Mouse (Mus musculus) embryonic facial prominence, embryonic 11.5 days (tissue): Measurements from ENCODE around the gene Acsl4. TPM values are rescaled to one million over a fixed set of nuclear protein-coding genes. Genes with fewer than 3 reads are reported as not detected.

Experiments
- ATAC-seq: fragments of 200-750 bp; cut with Nextera tagmentation; replicated peaks from 2 replicates; pipeline ENCODE4 v1.8.0; 2017; ENCODE audit warnings: low read depth; ENCODE audit not compliant: insufficient number of reproducible peaks, low FRiP score, low TSS enrichment
- DNase-seq: peaks from one replicate; pipeline ENCODE4 v3.0.0-alpha.2; 2015; ENCODE audit warnings: low spot score
- H3K27ac ChIP-seq: fragments of 300-500 bp; sonication (generic); replicated peaks from 2 replicates; pipeline ENCODE4 v1.5.1; 2014; ENCODE audit warnings: mild to moderate bottlenecking, low read depth, low read length, control low read depth
- H3K27me3 ChIP-seq: fragments of 300-500 bp; sonication (generic); 2 replicates; pipeline ENCODE4 v1.6.1; 2014; ENCODE audit warnings: mild to moderate bottlenecking, low read length, moderate library complexity, mixed read lengths; ENCODE audit not compliant: control insufficient read depth, insufficient read depth
- H3K36me3 ChIP-seq: fragments of 300-500 bp; sonication (generic); replicated peaks from 2 replicates; pipeline ENCODE4 v1.6.1; 2014; ENCODE audit warnings: low read depth, mild to moderate bottlenecking, low read length, moderate library complexity, mixed read lengths; ENCODE audit not compliant: control insufficient read depth, insufficient read depth
- H3K4me1 ChIP-seq: fragments of 300-500 bp; sonication (generic); 2 replicates; pipeline ENCODE4 v1.6.1; 2014; ENCODE audit warnings: low read length, mixed read lengths; ENCODE audit not compliant: control insufficient read depth, insufficient read depth
- H3K4me2 ChIP-seq: fragments of 300-500 bp; sonication (generic); 2 replicates; pipeline ENCODE4 v1.6.1; 2014; ENCODE audit warnings: low read depth, mild to moderate bottlenecking, control low read depth, low read length, moderate library complexity
- H3K4me3 ChIP-seq: fragments of 300-500 bp; sonication (generic); 2 replicates; pipeline ENCODE4 v1.5.1; 2014; ENCODE audit warnings: low read depth, low read length, control low read depth
- H3K9ac ChIP-seq: fragments of 300-500 bp; sonication (generic); replicated peaks from 2 replicates; pipeline ENCODE4 v1.6.1; 2014; ENCODE audit warnings: mild to moderate bottlenecking, control low read depth, low read length
- H3K9me3 ChIP-seq: fragments of 300-500 bp; sonication (generic); replicated peaks from 2 replicates; pipeline ENCODE4 v1.6.1; 2016; ENCODE audit warnings: mild to moderate bottlenecking, low read length, inconsistent platforms, mixed read lengths; ENCODE audit not compliant: control insufficient read depth
- WGBS: fragments of 180-500 bp; shearing (Covaris S2); extraction: QIAGEN DNeasy Blood & Tissue Kit; methylation state at CpG from one replicate; pipeline ENCODE4 v1.1.7; 2014; 5-methylcytosine and 5-hydroxymethylcytosine counted together
- polyA plus RNA-seq: library from polyadenylated mRNA; unstranded; fragments of >200 nt; fragmentation: Nextera tagmentation; extraction: Ambion mirVana; gene quantifications from 2 replicates; pipeline ENCODE4 v1.2.1, GENCODE M21; 2014

The Acsl4 gene
- polyA plus RNA-seq, 1 experiment from 2014 or later = 16.9 TPM

- H3K27ac ChIP-seq = no peak overlapping the region
- H3K4me2 ChIP-seq = no peak overlapping the region
- WGBS = 89% methylated on average over 6 of the region's 6 CpGs
- no peaks in the 10 kb centered on the region for H3K9me3 ChIP-seq
- no peaks in the 10 kb centered on the region for H3K4me1 ChIP-seq
- no peaks in the 10 kb centered on the region for H3K36me3 ChIP-seq
- H3K9ac ChIP-seq = no peak overlapping the region
- no peak for ATAC-seq
- H3K27me3 ChIP-seq = no peaks in the 10 kb centered on the region
- no peak overlapping the region for H3K4me3 ChIP-seq
- no peak for DNase-seq
Observed at GRCm38 (mm10) chrX:142378048-142378447, 12.3 kb downstream of the Acsl4 start.

DNA sequence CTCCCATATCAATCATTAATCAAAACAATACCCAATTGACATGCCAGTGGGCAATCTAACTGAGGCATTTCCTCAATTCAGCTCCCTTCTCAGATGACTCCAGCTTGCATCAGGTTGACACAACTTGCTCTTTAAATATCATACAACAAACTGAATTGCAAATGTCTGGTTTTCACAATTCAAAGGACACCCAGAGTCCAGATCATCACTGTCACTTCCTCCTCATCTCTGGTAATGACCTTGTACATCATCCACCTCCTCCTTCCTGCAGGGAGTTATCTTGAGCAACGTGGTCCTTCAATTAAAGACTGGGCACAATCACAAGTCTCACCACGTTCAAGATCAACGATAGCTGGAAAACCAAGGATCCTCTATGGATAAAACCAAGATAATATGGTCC, 13.0 kb downstream of the Acsl4 start:
- Histone ChIP-seq H3K27ac (no peak overlapping the region), H3K9me3 (no peaks in the 10 kb centered on the region), H3K4me3 (no peak overlapping the region), H3K9ac (no peak overlapping the region), H3K4me1 (no peaks in the 10 kb centered on the region), H3K36me3 (no peaks in the 10 kb centered on the region), H3K27me3 (no peaks in the 10 kb centered on the region), H3K4me2 (no peak overlapping the region)
- ATAC-seq (no peak), DNase-seq (no peak)
- WGBS = 86% methylated on average over 3 of the region's 3 CpGs

DNA sequence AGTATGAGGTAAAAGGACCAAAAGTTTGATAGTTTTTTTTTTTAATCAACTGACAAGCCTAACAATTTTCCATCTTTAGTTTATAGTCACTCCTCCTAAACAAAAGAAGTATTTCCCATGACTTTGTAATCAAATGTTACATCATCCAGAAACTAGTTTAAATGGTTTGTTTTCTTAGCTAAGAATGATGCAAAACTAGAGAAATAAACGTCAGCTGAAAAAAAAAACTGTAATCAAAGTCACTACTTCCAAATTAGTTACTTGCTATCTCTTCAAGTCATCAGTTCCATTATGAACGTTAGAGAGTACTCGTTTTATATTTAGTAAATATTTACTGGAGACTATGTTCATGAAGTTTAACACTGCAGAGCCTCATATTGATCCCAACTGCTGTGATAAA, 13.6 kb downstream of the Acsl4 start:
- H3K4me2 ChIP-seq = no peak overlapping the region
- H3K27me3 ChIP-seq = no peaks in the 10 kb centered on the region
- ATAC-seq = no peak
- no peaks in the 10 kb centered on the region for H3K36me3 ChIP-seq
- H3K9ac ChIP-seq = no peak overlapping the region
- no peaks in the 10 kb centered on the region for H3K9me3 ChIP-seq
- 75% methylated on average over 3 of the region's 3 CpGs for WGBS
- no peak for DNase-seq
- no peak overlapping the region for H3K27ac ChIP-seq
- H3K4me1 ChIP-seq = no peaks in the 10 kb centered on the region
- H3K4me3 ChIP-seq = no peak overlapping the region

DNA sequence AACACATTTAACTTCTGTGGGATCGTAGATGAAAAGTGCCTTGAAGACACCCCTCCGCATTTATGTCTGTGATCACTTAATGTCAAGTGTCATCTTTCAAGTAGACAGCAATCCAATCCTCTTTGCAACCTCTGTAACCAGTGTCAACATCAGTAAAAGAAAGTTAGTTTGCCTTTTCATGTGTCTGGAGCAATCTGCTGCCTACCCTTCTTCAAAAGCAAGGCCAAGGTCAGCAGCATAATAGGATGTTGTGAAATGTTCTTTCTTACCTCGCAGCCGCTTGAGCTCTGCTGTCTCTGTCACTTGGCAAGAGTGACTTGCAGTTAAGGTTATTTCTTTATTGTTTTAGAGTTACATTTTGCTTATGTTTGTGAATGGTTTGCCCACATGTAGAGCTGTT, 14.8 kb downstream of the Acsl4 start:
- no peak overlapping the region for H3K4me3 ChIP-seq
- 77% methylated on average over 4 of the region's 4 CpGs for WGBS
- no peak for ATAC-seq
- no peak for DNase-seq
- no peaks in the 10 kb centered on the region for H3K9me3 ChIP-seq
- no peaks in the 10 kb centered on the region for H3K36me3 ChIP-seq
- no peak overlapping the region for H3K27ac ChIP-seq
- no peak overlapping the region for H3K9ac ChIP-seq
- no peaks in the 10 kb centered on the region for H3K4me1 ChIP-seq
- no peak overlapping the region for H3K4me2 ChIP-seq
- H3K27me3 ChIP-seq = no peaks in the 10 kb centered on the region

GRCm38 (mm10) chrX:142372393-142372792, 17.9 kb downstream of the Acsl4 start:
- Histone ChIP-seq H3K4me1 (no peaks in the 10 kb centered on the region), H3K9ac (no peak overlapping the region), H3K9me3 (no peaks in the 10 kb centered on the region), H3K36me3 (no peaks in the 10 kb centered on the region), H3K27me3 (no peaks in the 10 kb centered on the region), H3K27ac (no peak overlapping the region), H3K4me2 (no peak overlapping the region), H3K4me3 (no peak overlapping the region)
- 20% methylated on average over 3 of the region's 3 CpGs for WGBS
- no peak for ATAC-seq
- peak; percentile 70 for DNase-seq

GRCm38 (mm10) chrX:142369935-142370334, 20.4 kb downstream of the Acsl4 start:
- no peak for ATAC-seq
- Histone ChIP-seq H3K9ac (no peak overlapping the region), H3K27me3 (no peaks in the 10 kb centered on the region), H3K4me2 (no peak overlapping the region), H3K4me3 (no peak overlapping the region), H3K4me1 (no peaks in the 10 kb centered on the region), H3K9me3 (no peaks in the 10 kb centered on the region), H3K27ac (no peak overlapping the region), H3K36me3 (no peaks in the 10 kb centered on the region)
- no peak for DNase-seq
- WGBS = 48% methylated on average over 7 of the region's 7 CpGs

DNA sequence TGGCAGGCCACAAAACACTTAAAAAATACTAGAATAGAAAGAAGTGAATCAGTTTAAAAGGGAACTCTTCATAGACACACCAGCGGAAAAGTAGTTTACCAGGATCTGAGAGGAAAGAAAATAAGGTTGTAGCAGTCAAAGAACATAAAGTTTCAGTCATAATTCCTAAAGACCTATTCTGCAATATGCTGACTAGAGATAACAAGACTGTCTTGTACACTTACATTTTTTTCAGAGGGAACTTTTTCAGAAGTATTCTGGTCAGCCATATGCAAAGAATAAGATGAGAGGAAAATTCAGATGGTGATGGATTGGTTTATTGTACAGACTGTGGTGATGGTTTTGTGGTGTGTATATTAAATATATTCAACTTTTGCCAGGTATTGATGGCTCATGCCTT, 26.5 kb downstream of the Acsl4 start:
- Histone ChIP-seq H3K27ac (no peak overlapping the region), H3K9me3 (no peaks in the 10 kb centered on the region), H3K9ac (no peak overlapping the region), H3K4me2 (no peak overlapping the region), H3K4me3 (no peak overlapping the region), H3K27me3 (no peaks in the 10 kb centered on the region), H3K36me3 (no peaks in the 10 kb centered on the region), H3K4me1 (no peaks in the 10 kb centered on the region)
- ATAC-seq (no peak), DNase-seq (no peak)
- 77% methylated on average over 1 of the region's 1 CpGs for WGBS

GRCm38 (mm10) chrX:142359031-142359430, 31.3 kb downstream of the Acsl4 start:
- no peak overlapping the region for H3K4me3 ChIP-seq
- 87% methylated on average over 7 of the region's 7 CpGs for WGBS
- ATAC-seq = no peak
- H3K4me2 ChIP-seq = no peak overlapping the region
- H3K4me1 ChIP-seq = no peaks in the 10 kb centered on the region
- no peaks in the 10 kb centered on the region for H3K27me3 ChIP-seq
- H3K9ac ChIP-seq = no peak overlapping the region
- H3K27ac ChIP-seq = no peak overlapping the region
- no peak for DNase-seq
- no peaks in the 10 kb centered on the region for H3K9me3 ChIP-seq
- H3K36me3 ChIP-seq = no peaks in the 10 kb centered on the region
